Mouse (Mus musculus) T-cell, adult 66 days (primary cell): ENCODE measurements around the gene Eri2. TPM values are rescaled to one million over a fixed set of nuclear protein-coding genes. Genes with fewer than 3 reads are reported as not detected.

Experiments used
- total RNA-seq, 2 experiments: library from RNA; stranded (reverse); gene quantifications; 3 replicates in 1 of 2; 4 replicates in 1 of 2; pipeline ENCODE4 v1.2.4; 2023

Eri2 gene
- total RNA-seq: 1 to 10 TPM; 7.0 to 8.6 TPM

GRCm38 (mm10) chr7:119793586-119794250, at the start of gene Eri2, which contains the start of gene Rexo5:
Gene Eri2 (minus strand): TSS chr7:119794058.
Gene Rexo5 (plus strand): TSS chr7:119794006.

GRCm38 (mm10) chr7:119760527-119760951, 33.3 kb downstream of the Eri2 start, which contains the start of gene Acsm3:
Gene Acsm3 (plus strand): TSS chr7:119760923.

GRCm38 (mm10) chr7:119720253-119720946, 73.5 kb downstream of the Eri2 start, which contains the start of gene Thumpd1:
Gene Thumpd1 (minus strand): TSS chr7:119720798.

Other genes with a start within 250 kb of the Eri2 start
- gene Acsm2, start 239.7 kb downstream of the Eri2 start, total RNA-seq: not detected
- not detected for gene Acsm1, start 187.0 kb downstream of the Eri2 start, total RNA-seq
- not detected for gene Acsm4, start 104.0 kb downstream of the Eri2 start, total RNA-seq
- 100 to 1,000 TPM; 104 to 106 TPM for gene Thumpd1, start 73.3 kb downstream of the Eri2 start, total RNA-seq
- gene Acsm3, start 33.1 kb downstream of the Eri2 start, total RNA-seq: not detected
- gene Rexo5, start 52 bp downstream of the Eri2 start, total RNA-seq: 10 to 100 TPM; 69.4 to 69.6 TPM
- gene Lyrm1, start 101.8 kb upstream of the Eri2 start, total RNA-seq: 1 to 10 TPM; 3.8 to 4.8 TPM
- 10 to 100 TPM; 20.6 to 24.4 TPM for gene Dcun1d3, start 102.2 kb upstream of the Eri2 start, total RNA-seq